8 mouse cellular contexts compared by ENCODE assay signal in the genomic region with DNA sequence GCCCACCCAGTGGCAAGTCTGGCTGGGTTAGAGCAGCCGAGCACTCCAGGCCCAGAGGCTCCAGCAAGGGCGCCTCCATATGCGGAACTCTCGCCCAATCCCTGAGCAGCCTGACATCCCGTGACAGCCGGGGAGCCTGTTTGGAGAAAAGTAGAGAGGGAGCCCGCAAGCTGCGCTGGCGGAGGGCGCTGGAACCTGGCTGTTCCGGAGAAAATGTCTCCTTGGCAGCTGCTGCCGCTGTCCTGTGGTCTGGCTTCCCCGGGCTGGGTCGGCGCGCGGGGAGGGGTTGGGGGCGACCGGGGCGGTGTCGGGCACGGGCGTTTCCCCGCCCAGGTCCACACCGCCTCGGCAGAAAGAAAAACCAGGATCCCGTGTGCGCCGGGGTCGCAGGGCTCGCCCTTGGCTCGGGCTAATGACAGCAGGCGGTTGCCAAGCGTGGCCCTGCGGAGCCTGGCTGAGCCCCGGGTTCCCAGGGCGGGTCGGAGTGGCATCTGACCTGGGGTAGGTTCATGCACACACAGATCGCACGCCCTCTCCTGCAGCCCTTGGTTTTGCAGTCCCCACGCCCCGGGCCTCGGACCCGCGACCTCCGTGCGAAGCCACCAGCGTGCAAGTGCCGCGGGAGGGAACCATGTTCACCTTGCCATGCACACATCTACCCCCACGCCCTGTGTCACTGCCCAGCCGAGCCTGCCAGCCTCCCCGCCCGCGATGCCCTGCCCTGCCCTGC. TPM values are rescaled to one million over a fixed set of nuclear protein-coding genes. Genes with fewer than 3 reads are reported as not detected.
DNase-seq lines count a peak whose midpoint lies in the region; ATAC-seq and TF ChIP-seq lines count a peak whose summit lies in the region.

No protein-coding gene starts in this region.

- H3K4me2 ChIP-seq in heart, embryonic 13.5 days = peak overlapping the region; percentile 93
- H3K4me2 ChIP-seq in kidney, postnatal 0 days (ENCODE audit: low read length) = peak overlapping the region; percentile 82
- H3K4me2 ChIP-seq in liver, embryonic 11.5 days = peak overlapping the region; percentile 89
- H3K4me2 ChIP-seq in myocyte (ENCODE audit: low read depth) = peak overlapping the region; percentile 86

- DNase-seq in kidney, postnatal 0 days (ENCODE audit: low spot score) = peak; percentile 94
- peak; percentile 86 for DNase-seq in liver, embryonic 11.5 days (ENCODE audit: low spot score)
- DNase-seq in spleen, postnatal 4 days (ENCODE audit: low spot score in 2 of 2) = peak; percentile 73 to 86

- no peaks in the 10 kb centered on the region for H3K27me3 ChIP-seq in heart, embryonic 13.5 days (replicated peaks)
- no peaks in the 10 kb centered on the region for H3K27me3 ChIP-seq in kidney, postnatal 0 days (ENCODE audit: insufficient read depth, low read length)
- H3K27me3 ChIP-seq in liver, embryonic 11.5 days (replicated peaks; ENCODE audit: control insufficient read depth, insufficient read depth, low read length) = no peaks in the 10 kb centered on the region
- no peaks in the 10 kb centered on the region for H3K27me3 ChIP-seq in myocyte (ENCODE audit: control insufficient read depth, insufficient read depth, insufficient read length)

- TF ChIP-seq POLR2A in myocyte (IDR thresholded peaks at IDR 0.05; ENCODE audit: insufficient read length, low read depth) = peak; percentile 84

- WGBS in heart, embryonic 13.5 days = under 1% methylated on average over 52 of the region's 55 CpGs
- WGBS in kidney, postnatal 0 days = under 1% methylated on average over 48 of the region's 55 CpGs
- under 1% methylated on average over 55 of the region's 55 CpGs for WGBS in liver, embryonic 11.5 days

- ATAC-seq in CD4-positive, CD25-positive, alpha-beta regulatory T cell, adult 4 months = peak; percentile 66
- ATAC-seq in erythroid progenitor cell, adult 5-6 weeks (replicated peaks; ENCODE audit: low FRiP score, poor library complexity, severe bottlenecking) = peak; percentile 74
- ATAC-seq in heart, embryonic 13.5 days (ENCODE audit: extremely low read depth, insufficient number of reproducible peaks, low FRiP score, low TSS enrichment) = peak; percentile 68
- ATAC-seq in kidney, postnatal 0 days (replicated peaks; ENCODE audit: low FRiP score, low read depth) = peak; percentile 86
- ATAC-seq in liver, embryonic 11.5 days (replicated peaks; ENCODE audit: low FRiP score) = peak; percentile 72

- peaks cover 30% of the 10 kb centered on the region for H3K79me2 ChIP-seq in myocyte (ENCODE audit: control insufficient read depth, insufficient read depth)

- peak overlapping the region; percentile 97 for H3K9ac ChIP-seq in heart, embryonic 13.5 days
- peak overlapping the region; percentile 95 for H3K9ac ChIP-seq in kidney, postnatal 0 days (ENCODE audit: low read depth, low read length)
- H3K9ac ChIP-seq in liver, embryonic 11.5 days (ENCODE audit: low read depth, low read length) = peak overlapping the region; percentile 90

- H3K9me3 ChIP-seq in heart, embryonic 13.5 days = no peaks in the 10 kb centered on the region
- H3K9me3 ChIP-seq in kidney, postnatal 0 days (replicated peaks; ENCODE audit: low read length) = no peaks in the 10 kb centered on the region
- H3K9me3 ChIP-seq in liver, embryonic 11.5 days (ENCODE audit: control insufficient read depth, low read length) = no peaks in the 10 kb centered on the region

- peak overlapping the region; percentile 65 for H3K4me3 ChIP-seq in brown adipose tissue, adult 24 weeks (ENCODE audit: insufficient read depth, low read depth, low read length)
- peak overlapping the region; percentile 89 for H3K4me3 ChIP-seq in heart, embryonic 13.5 days
- peak overlapping the region; percentile 84 for H3K4me3 ChIP-seq in kidney, postnatal 0 days (replicated peaks; ENCODE audit: low read depth, low read length)
- peak overlapping the region; percentile 78 for H3K4me3 ChIP-seq in liver, embryonic 11.5 days (ENCODE audit: low read depth, low read length)
- H3K4me3 ChIP-seq in myocyte = peak overlapping the region; percentile 68

- H3K27ac ChIP-seq in brown adipose tissue, adult 24 weeks (replicated peaks; ENCODE audit: low read depth, low read length) = peak overlapping the region; percentile 69
- peak overlapping the region; percentile 99 for H3K27ac ChIP-seq in heart, embryonic 13.5 days (replicated peaks)
- H3K27ac ChIP-seq in kidney, postnatal 0 days = peak overlapping the region; percentile 98
- peak overlapping the region; percentile 84 for H3K27ac ChIP-seq in liver, embryonic 11.5 days (ENCODE audit: low read depth, low read length)

- peaks cover 9% of the 10 kb centered on the region for H3K36me3 ChIP-seq in heart, embryonic 13.5 days
- H3K36me3 ChIP-seq in kidney, postnatal 0 days (ENCODE audit: insufficient read depth, low read length) = 0 out of 2 replicates have a peak, but pooled peaks cover 3% of the 10 kb centered on the region
- no peaks in the 10 kb centered on the region; the same call in 1 of the 2 replicates for H3K36me3 ChIP-seq in liver, embryonic 11.5 days (ENCODE audit: control insufficient read depth, insufficient read depth, low read length)
- peaks cover 7% of the 10 kb centered on the region for H3K36me3 ChIP-seq in myocyte (ENCODE audit: control insufficient read depth, insufficient read depth)

- peak overlapping the region; percentile 90 for H3ac ChIP-seq in myocyte (ENCODE audit: control insufficient read depth, insufficient read length)

- H3K4me1 ChIP-seq in brown adipose tissue, adult 24 weeks (ENCODE audit: control insufficient read depth, insufficient read depth, insufficient read length, low read length) = no peaks in the 10 kb centered on the region
- peaks cover 26% of the 10 kb centered on the region for H3K4me1 ChIP-seq in heart, embryonic 13.5 days
- peaks cover 11% of the 10 kb centered on the region; the same call in 1 of the 2 replicates for H3K4me1 ChIP-seq in kidney, postnatal 0 days (replicated peaks; ENCODE audit: insufficient read depth, low read length)
- H3K4me1 ChIP-seq in liver, embryonic 11.5 days (replicated peaks; ENCODE audit: control insufficient read depth, insufficient read depth, low read length) = peaks cover 12% of the 10 kb centered on the region

- no peak for TF ChIP-seq CTCF in kidney, postnatal 0 days (IDR thresholded peaks at IDR 0.05; ENCODE audit: low read depth)

TF ChIP-seq in myocyte, 11 proteins besides CTCF, POLR2A, EP300 and RAD21 (continues in another document):
- TF ChIP-seq TCF3 (IDR thresholded peaks at IDR 0.05; ENCODE audit: insufficient read length, low read depth) (no peak), MYOG (IDR thresholded peaks at IDR 0.05; ENCODE audit: control insufficient read depth in 1 of 3, insufficient read depth in 1 of 3, insufficient read length in 2 of 3, low read depth in 2 of 3) (peak in 2 of 3 experiments; percentile 57 to 59), REST (IDR thresholded peaks at IDR 0.05; ENCODE audit: insufficient read depth, insufficient read length) (no peak), POLR2AphosphoS2 (IDR thresholded peaks at IDR 0.05; ENCODE audit: insufficient read length, low read depth) (peak; percentile 73), CEBPB (IDR thresholded peaks at IDR 0.05; ENCODE audit: insufficient read depth, poor library complexity, severe bottlenecking) (no peak), MYOD1 (IDR thresholded peaks at IDR 0.05; ENCODE audit: control insufficient read depth in 1 of 3, insufficient read length in 2 of 3, low read depth in 2 of 3) (peak in 2 of 3 experiments; percentile 68 to 77), MAX (IDR thresholded peaks at IDR 0.05; ENCODE audit: low read depth) (no peak), USF1 (IDR thresholded peaks at IDR 0.05; ENCODE audit: low read depth) (peak; percentile 65), SRF (IDR thresholded peaks at IDR 0.05; ENCODE audit: control insufficient read depth, insufficient read length, low read depth) (peak; percentile 50), E2F4 (IDR thresholded peaks at IDR 0.05; ENCODE audit: insufficient read depth) (no peak)

RNA-seq across cellular contexts. Expression of a gene that starts 1.1 kb away (rescaled TPM):
- polyA plus RNA-seq in CD4-positive, CD25-positive, alpha-beta regulatory T cell, adult 4 months (2017; shearing (Covaris generic)) = 10 to 100 TPM; 13.1 to 16.2 TPM
- 16.6 and 19.4 TPM in 2 replicates for polyA plus RNA-seq in brown adipose tissue, adult 24 weeks (2012; ENCODE audit: insufficient read depth, insufficient read length, missing spikeins)
- total RNA-seq in erythroid progenitor cell, adult 5-6 weeks (2015; ENCODE audit: low replicate concordance) = 37.5 and 56.2 TPM in 2 replicates
- total RNA-seq in erythroid progenitor cell, adult 5-6 weeks (2017; ENCODE audit: low replicate concordance) = 29.3 and 63.0 TPM in 2 replicates
- polyA plus RNA-seq in heart, embryonic 13.5 days (2015; fragmentation: Nextera tagmentation; extraction: Ambion mirVana) = 27.7 and 30.4 TPM in 2 replicates
- polyA plus RNA-seq in kidney, postnatal 0 days (2015; fragmentation: Nextera tagmentation; extraction: Ambion mirVana) = 29.9 and 33.8 TPM in 2 replicates
- 14.8 and 15.0 TPM in 2 replicates for polyA plus RNA-seq in liver, embryonic 11.5 days (2014; fragmentation: Nextera tagmentation; extraction: Ambion mirVana)
- polyA plus RNA-seq in myocyte (2012; fragmentation: generic; extraction: Trizol) = 12.0 TPM

RNA-seq across cellular contexts. Expression of a gene that starts 44.4 kb away (rescaled TPM):
- polyA plus RNA-seq in CD4-positive, CD25-positive, alpha-beta regulatory T cell, adult 4 months (2017; shearing (Covaris generic)) = 10 to 100 TPM; 67.5 to 87.0 TPM
- 1.5 and 3.1 TPM in 2 replicates for polyA plus RNA-seq in brown adipose tissue, adult 24 weeks (2012; ENCODE audit: insufficient read depth, insufficient read length, missing spikeins)
- total RNA-seq in erythroid progenitor cell, adult 5-6 weeks (2015; ENCODE audit: low replicate concordance) = 6.1 and 16.3 TPM in 2 replicates
- 9.1 and 16.4 TPM in 2 replicates for total RNA-seq in erythroid progenitor cell, adult 5-6 weeks (2017; ENCODE audit: low replicate concordance)
- 11.3 and 12.8 TPM in 2 replicates for polyA plus RNA-seq in heart, embryonic 13.5 days (2015; fragmentation: Nextera tagmentation; extraction: Ambion mirVana)
- 17.9 and 19.6 TPM in 2 replicates for polyA plus RNA-seq in kidney, postnatal 0 days (2015; fragmentation: Nextera tagmentation; extraction: Ambion mirVana)
- polyA plus RNA-seq in liver, embryonic 11.5 days (2014; fragmentation: Nextera tagmentation; extraction: Ambion mirVana) = 10.6 and 15.5 TPM in 2 replicates
- polyA plus RNA-seq in myocyte (2012; fragmentation: generic; extraction: Trizol) = 10.8 TPM

RNA-seq across cellular contexts. Expression of a gene that starts 53.8 kb away (rescaled TPM):
- polyA plus RNA-seq in CD4-positive, CD25-positive, alpha-beta regulatory T cell, adult 4 months (2017; shearing (Covaris generic)) = not detected
- polyA plus RNA-seq in brown adipose tissue, adult 24 weeks (2012; ENCODE audit: insufficient read depth, insufficient read length, missing spikeins) = not detected in 2 replicates
- not detected in 2 replicates for total RNA-seq in erythroid progenitor cell, adult 5-6 weeks (2015; ENCODE audit: low replicate concordance)
- not detected in 2 replicates for total RNA-seq in erythroid progenitor cell, adult 5-6 weeks (2017; ENCODE audit: low replicate concordance)
- polyA plus RNA-seq in heart, embryonic 13.5 days (2015; fragmentation: Nextera tagmentation; extraction: Ambion mirVana) = 0.38 and 0.55 TPM in 2 replicates
- 0.92 and 1.3 TPM in 2 replicates for polyA plus RNA-seq in kidney, postnatal 0 days (2015; fragmentation: Nextera tagmentation; extraction: Ambion mirVana)
- 0.03 and 0.04 TPM in 2 replicates for polyA plus RNA-seq in liver, embryonic 11.5 days (2014; fragmentation: Nextera tagmentation; extraction: Ambion mirVana)
- polyA plus RNA-seq in myocyte (2012; fragmentation: generic; extraction: Trizol) = 0.01 TPM

Comparison
In these comparisons a context has a peak if more than half of its experiments do, and no peak if none do; other contexts are left out.
1. Peak in every context shown above with its lines: DNase-seq, ATAC-seq, H3K4me3 ChIP-seq and H3K27ac ChIP-seq.